Mouse (Mus musculus) CH12.LX (cell line): Measurements from ENCODE around the gene Paqr6. TPM values are rescaled to one million over a fixed set of nuclear protein-coding genes. Genes with fewer than 3 reads are reported as not detected.

ENCODE experiments used
- DNase-seq: peaks from one replicate; pipeline ENCODE4 v3.0.0-alpha.2; 2013; ENCODE audit errors: extremely low read depth
- H3K27ac ChIP-seq: 2 replicates; pipeline ENCODE4 v1.5.1; 2012; ENCODE audit warnings: low read depth, mild to moderate bottlenecking, control low read depth, moderate library complexity; ENCODE audit not compliant: insufficient read depth
- H3K27me3 ChIP-seq: replicated peaks from 2 replicates; pipeline ENCODE3; 2012; ENCODE audit warnings: inconsistent platforms
- H3K36me3 ChIP-seq, 2 experiments: replicated peaks in 1 of 2; 2 replicates each; pipeline versions ENCODE3 to v1.6.1; 2012; ENCODE audit warnings: inconsistent platforms in 1 of 2, low read length in 1 of 2, mild to moderate bottlenecking in 1 of 2, mixed read lengths in 1 of 2, moderate library complexity in 1 of 2; ENCODE audit not compliant: control insufficient read depth in 1 of 2, insufficient read depth in 1 of 2
- H3K4me1 ChIP-seq, 2 experiments: 2 replicates each; pipeline ENCODE4 v1.6.1; 2012; ENCODE audit warnings: inconsistent platforms in 1 of 2, moderate library complexity in 1 of 2; ENCODE audit not compliant: insufficient read depth in 2 of 2, control insufficient read depth in 1 of 2
- H3K4me2 ChIP-seq: 2 replicates; pipeline ENCODE4 v1.6.1; 2012; ENCODE audit warnings: low read depth, mild to moderate bottlenecking, control low read depth; ENCODE audit not compliant: poor library complexity, insufficient read depth, severe bottlenecking
- H3K4me3 ChIP-seq, 3 experiments: fragments of 150-350 bp in 1 of 3; sonication (generic) in 1 of 3; replicated peaks in 1 of 3; 2 replicates each; pipeline versions ENCODE3 to v1.5.1; 2011 to 2012; ENCODE audit warnings: low read depth in 2 of 3, low read length in 2 of 3, mild to moderate bottlenecking in 2 of 3, moderate library complexity in 2 of 3, control low read depth in 1 of 3, improper control_type of control experiment in 1 of 3, inconsistent platforms in 1 of 3, mixed read lengths in 1 of 3; ENCODE audit not compliant: poor library complexity in 1 of 3
- H3K79me2 ChIP-seq: replicated peaks from 2 replicates; pipeline ENCODE4 v1.6.1; 2012; ENCODE audit warnings: mild to moderate bottlenecking, moderate library complexity; ENCODE audit not compliant: control insufficient read depth, poor library complexity, insufficient read depth, severe bottlenecking; ENCODE audit errors: extremely low read depth
- H3K9ac ChIP-seq: 2 replicates; pipeline ENCODE4 v1.6.1; 2012; ENCODE audit warnings: low read depth, mild to moderate bottlenecking, control low read depth, moderate library complexity; ENCODE audit not compliant: insufficient read depth
- H3K9me3 ChIP-seq: replicated peaks from 2 replicates; pipeline ENCODE3; 2012; ENCODE audit warnings: low read length, inconsistent platforms, mixed read lengths
- BHLHE40 ChIP-seq: IDR thresholded peaks from 2 replicates; pipeline ENCODE4 v1.6.1; 2011; ENCODE audit warnings: mild to moderate bottlenecking, low read depth, low read length, improper control_type of control experiment
- CHD1 ChIP-seq: IDR thresholded peaks from 2 replicates; pipeline ENCODE4 v1.6.1; 2012; ENCODE audit warnings: low read depth, low read length, improper control_type of control experiment, inconsistent platforms
- CHD2 ChIP-seq: IDR thresholded peaks from 2 replicates; pipeline ENCODE4 v1.6.1; 2011; ENCODE audit warnings: low read length, improper control_type of control experiment
- CTCF ChIP-seq, 2 experiments: IDR thresholded peaks in 1 of 2; conservative IDR thresholded peaks in 1 of 2; 2 replicates each; pipeline ENCODE4 v1.5.1; 2011 to 2012; ENCODE audit warnings: low read depth in 2 of 2, low read length in 2 of 2, improper control_type of control experiment in 1 of 2, inconsistent platforms in 1 of 2, mild to moderate bottlenecking in 1 of 2, moderate library complexity in 1 of 2
- E2F4 ChIP-seq: IDR thresholded peaks from 2 replicates; pipeline ENCODE4 v1.6.1; 2011; ENCODE audit warnings: low read depth, low read length, improper control_type of control experiment; ENCODE audit not compliant: insufficient replicate concordance
- ELF1 ChIP-seq: IDR thresholded peaks from 2 replicates; pipeline ENCODE4 v1.6.1; 2014; ENCODE audit warnings: low read depth, mild to moderate bottlenecking, inconsistent platforms, low read length, improper control_type of control experiment
- EP300 ChIP-seq: IDR thresholded peaks from 2 replicates; pipeline ENCODE4 v1.6.1; 2011; ENCODE audit warnings: low read length, improper control_type of control experiment
- ETS1 ChIP-seq: conservative IDR thresholded peaks from 2 replicates; pipeline ENCODE4 v1.6.1; 2012; ENCODE audit warnings: low read depth, mild to moderate bottlenecking, inconsistent platforms, low read length, improper control_type of control experiment, moderate library complexity
- GABPA ChIP-seq: IDR thresholded peaks from 2 replicates; pipeline ENCODE4 v1.6.1; 2012; ENCODE audit warnings: low read depth, low read length, improper control_type of control experiment, inconsistent platforms; ENCODE audit not compliant: insufficient replicate concordance
- HCFC1 ChIP-seq: IDR thresholded peaks from 2 replicates; pipeline ENCODE4 v1.6.1; 2012; ENCODE audit warnings: low read depth, mild to moderate bottlenecking, inconsistent platforms, low read length, improper control_type of control experiment
- IRF4 ChIP-seq: IDR thresholded peaks from 2 replicates; pipeline ENCODE4 v1.6.1; 2014; ENCODE audit warnings: low read depth, mild to moderate bottlenecking, inconsistent platforms, low read length, improper control_type of control experiment
- JUN ChIP-seq: IDR thresholded peaks from 2 replicates; pipeline ENCODE4 v1.6.1; 2011; ENCODE audit warnings: low read depth, mild to moderate bottlenecking, low read length, improper control_type of control experiment, moderate library complexity; ENCODE audit not compliant: insufficient read depth
- JUND ChIP-seq: conservative IDR thresholded peaks from 2 replicates; pipeline ENCODE4 v1.6.1; 2011; ENCODE audit warnings: low read depth, low read length, improper control_type of control experiment
- KAT2A ChIP-seq: IDR thresholded peaks from 2 replicates; pipeline ENCODE4 v1.6.1; 2012; ENCODE audit warnings: low read length, improper control_type of control experiment, inconsistent platforms; ENCODE audit not compliant: insufficient replicate concordance
- MAFK ChIP-seq: IDR thresholded peaks from 2 replicates; pipeline ENCODE4 v1.6.1; 2011; ENCODE audit warnings: low read length, improper control_type of control experiment; ENCODE audit not compliant: insufficient replicate concordance
- MAX ChIP-seq: IDR thresholded peaks from 2 replicates; pipeline ENCODE4 v1.6.1; 2011; ENCODE audit warnings: low read length, improper control_type of control experiment
- MAZ ChIP-seq: IDR thresholded peaks from 2 replicates; pipeline ENCODE4 v1.6.1; 2012; ENCODE audit warnings: low read depth, mild to moderate bottlenecking, inconsistent platforms, low read length, improper control_type of control experiment, moderate library complexity
- MEF2A ChIP-seq: IDR thresholded peaks from 2 replicates; pipeline ENCODE4 v1.6.1; 2014; ENCODE audit warnings: low read depth, mild to moderate bottlenecking, inconsistent platforms, low read length, improper control_type of control experiment, borderline replicate concordance
- MXI1 ChIP-seq: IDR thresholded peaks from 2 replicates; pipeline ENCODE4 v1.6.1; 2011; ENCODE audit warnings: mild to moderate bottlenecking, low read depth, low read length, improper control_type of control experiment
- MYC ChIP-seq: IDR thresholded peaks from 2 replicates; pipeline ENCODE4 v1.6.1; 2011; ENCODE audit warnings: low read depth, mild to moderate bottlenecking, improper control_type of control experiment, low read length
- NELFE ChIP-seq: IDR thresholded peaks from 2 replicates; pipeline ENCODE4 v1.6.1; 2011; ENCODE audit warnings: low read depth, low read length, improper control_type of control experiment
- NRF1 ChIP-seq: IDR thresholded peaks from 2 replicates; pipeline ENCODE4 v1.6.1; 2014; ENCODE audit warnings: low read depth, mild to moderate bottlenecking, inconsistent platforms, low read length, improper control_type of control experiment, moderate library complexity
- PAX5 ChIP-seq: IDR thresholded peaks from 2 replicates; pipeline ENCODE4 v1.6.1; 2012; ENCODE audit warnings: low read length, inconsistent platforms, mixed read lengths
- POLR2A ChIP-seq: IDR thresholded peaks from 2 replicates; pipeline ENCODE4 v1.6.1; 2011; ENCODE audit warnings: low read depth, mild to moderate bottlenecking, improper control_type of control experiment, low read length
- POLR2AphosphoS2 ChIP-seq: IDR thresholded peaks from 2 replicates; pipeline ENCODE4 v1.6.1; 2011; ENCODE audit warnings: low read depth, low read length, improper control_type of control experiment
- RAD21 ChIP-seq: IDR thresholded peaks from 2 replicates; pipeline ENCODE4 v1.6.1; 2011; ENCODE audit warnings: low read depth, mild to moderate bottlenecking, low read length, improper control_type of control experiment, moderate library complexity
- RCOR1 ChIP-seq: conservative IDR thresholded peaks from 2 replicates; pipeline ENCODE4 v1.6.1; 2012; ENCODE audit warnings: low read depth, mild to moderate bottlenecking, inconsistent platforms, low read length, improper control_type of control experiment
- SIN3A ChIP-seq: IDR thresholded peaks from 2 replicates; pipeline ENCODE4 v1.6.1; 2012; ENCODE audit warnings: low read length, improper control_type of control experiment, inconsistent platforms
- SMC3 ChIP-seq: IDR thresholded peaks from 2 replicates; pipeline ENCODE4 v1.6.1; 2011; ENCODE audit warnings: low read depth, low read length, improper control_type of control experiment
- TBP ChIP-seq: conservative IDR thresholded peaks from 2 replicates; pipeline ENCODE4 v1.6.1; 2011; ENCODE audit warnings: low read depth, low read length, improper control_type of control experiment
- TCF12 ChIP-seq: IDR thresholded peaks from 2 replicates; pipeline ENCODE4 v1.6.1; 2014; ENCODE audit warnings: low read depth, mild to moderate bottlenecking, inconsistent platforms, low read length, improper control_type of control experiment
- UBTF ChIP-seq: IDR thresholded peaks from 2 replicates; pipeline ENCODE4 v1.6.1; 2012; ENCODE audit warnings: low read depth, mild to moderate bottlenecking, inconsistent platforms, low read length, improper control_type of control experiment, moderate library complexity
- USF1 ChIP-seq: IDR thresholded peaks from 2 replicates; pipeline ENCODE4 v1.6.1; 2014; ENCODE audit warnings: low read depth, mild to moderate bottlenecking, inconsistent platforms, low read length, improper control_type of control experiment
- USF2 ChIP-seq: conservative IDR thresholded peaks from 2 replicates; pipeline ENCODE4 v1.6.1; 2011; ENCODE audit warnings: low read depth, low read length, improper control_type of control experiment
- ZC3H11A ChIP-seq: IDR thresholded peaks from 2 replicates; pipeline ENCODE4 v1.6.1; 2012; ENCODE audit warnings: low read depth, mild to moderate bottlenecking, inconsistent platforms, low read length, improper control_type of control experiment
- ZKSCAN1 ChIP-seq: IDR thresholded peaks from 2 replicates; pipeline ENCODE4 v1.6.1; 2012; ENCODE audit warnings: low read depth, inconsistent platforms, low read length, improper control_type of control experiment, borderline replicate concordance
- ZMIZ1 ChIP-seq: IDR thresholded peaks from 2 replicates; pipeline ENCODE4 v1.6.1; 2012; ENCODE audit warnings: low read depth, mild to moderate bottlenecking, inconsistent platforms, low read length, improper control_type of control experiment
- ZNF384 ChIP-seq: IDR thresholded peaks from 2 replicates; pipeline ENCODE4 v1.6.1; 2012; ENCODE audit warnings: low read depth, low read length, improper control_type of control experiment, inconsistent platforms
- dilution Hi-C: fragments of 300-500 bp; cut with MboI; formaldehyde crosslinking; loops from 2 replicates; pipeline ENCODE4 v1.14.3; 2020; ENCODE audit warnings: low sequenced_read_pairs; ENCODE audit not compliant: extremely low pct_unique_long_range_greater_than_20kb, extremely low pct_ligation_motif_present
- in situ Hi-C: fragments of 300-500 bp; cut with MboI; formaldehyde crosslinking; loops from 3 replicates; pipeline ENCODE4 v1.14.3; 2019; ENCODE audit warnings: low sequenced_read_pairs, low pct_ligation_motif_present, low pct_unique_long_range_greater_than_20kb, mixed read lengths
- polyA plus RNA-seq: library from polyadenylated mRNA; unstranded; fragments of >175 nt; gene quantifications from 2 replicates; pipeline ENCODE4 v1.2.1, GENCODE M21; 2012; ENCODE audit warnings: low read depth; ENCODE audit not compliant: insufficient read length
- total RNA-seq, 2 experiments: library from RNA; depleted of rRNA; stranded (reverse); fragments of 300-350 nt in 1 of 2; fragments of >200 nt in 1 of 2; gene quantifications; 2 replicates each; pipeline ENCODE4 v1.2.3; 2012 to 2014

Gene Paqr6
- total and polyA plus RNA-seq, 3 experiments: 0.13 to 0.21 TPM; not detected in 1

DNA sequence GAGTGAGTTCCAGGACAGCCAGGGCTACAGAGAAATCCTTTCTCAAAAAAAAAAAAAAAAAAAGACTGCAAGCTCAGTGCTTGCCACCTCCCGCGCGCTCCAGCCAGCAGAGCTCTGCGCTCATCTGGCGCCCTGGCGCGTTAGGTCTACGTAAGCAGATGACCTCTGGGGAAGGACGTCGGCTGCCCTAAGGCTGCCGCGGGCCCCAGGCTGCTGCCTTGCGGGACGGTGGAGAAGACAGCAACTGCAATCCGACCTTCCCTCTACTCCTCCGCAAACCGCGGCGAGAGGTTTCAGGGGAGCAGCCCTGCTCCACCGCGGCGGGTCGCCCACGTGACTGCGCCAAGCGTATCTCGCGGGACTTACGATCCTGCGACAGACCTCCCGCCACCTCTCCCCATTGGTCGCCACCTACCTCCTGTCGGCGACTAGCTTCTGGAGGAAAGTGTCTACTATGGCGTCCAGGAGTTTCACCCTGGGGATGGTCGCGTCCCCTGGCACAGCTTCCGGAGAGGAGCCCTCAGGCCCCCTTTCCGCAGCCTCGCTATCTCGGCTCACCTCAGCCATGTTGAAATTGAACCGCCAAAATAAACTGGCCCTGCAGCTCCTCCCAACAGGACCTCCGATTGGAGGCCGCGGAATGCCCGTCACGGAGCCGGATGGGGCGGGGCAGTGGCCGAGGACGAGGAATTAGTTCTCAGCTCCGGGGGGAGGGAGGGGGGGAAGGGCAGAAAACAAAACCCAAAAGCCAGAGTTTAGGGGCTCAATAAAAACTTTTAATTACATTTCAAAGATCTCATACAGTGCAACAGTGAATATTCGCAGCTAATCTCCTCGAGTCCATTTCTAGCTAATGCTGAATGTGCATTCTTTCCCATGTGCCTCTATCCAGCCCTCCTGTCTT lies 45.6 kb downstream of the Paqr6 start, which contains the start of gene Pmf1:
Gene Pmf1, minus strand, starts transcription at position 591 of the 904 bp plus-strand sequence.
- TF ChIP-seq MAFK: peak; percentile 60; the same call in 1 of the 2 replicates
- TF ChIP-seq SIN3A: peak; percentile 84
- TF ChIP-seq NRF1: peak; percentile 43; the same call in 1 of the 2 replicates
- TF ChIP-seq SMC3: no peak
- peak; percentile 65 for TF ChIP-seq HCFC1
- peak; percentile 87; the same call in 1 of the 2 replicates for TF ChIP-seq E2F4
- TF ChIP-seq BHLHE40: peak; percentile 90
- peak; percentile 67 for TF ChIP-seq TBP
- peak; percentile 95 for TF ChIP-seq USF1
- peak; percentile 50 for TF ChIP-seq ELF1
- TF ChIP-seq MAZ: peak; percentile 84; the same call in 1 of the 2 replicates
- TF ChIP-seq MEF2A: peak; percentile 40
- no peak for TF ChIP-seq RCOR1
- TF ChIP-seq UBTF: peak; percentile 54
- TF ChIP-seq MXI1: peak; percentile 82
- TF ChIP-seq USF2: peak; percentile 89
- peak; percentile 55; the same call in 1 of the 2 replicates for TF ChIP-seq KAT2A
- TF ChIP-seq TCF12: peak; percentile 79
- TF ChIP-seq RAD21: no peak
- no peak for TF ChIP-seq ETS1
- TF ChIP-seq CHD1: no peak
- peak; percentile 88; the same call in 1 of the 2 replicates for TF ChIP-seq NELFE
- TF ChIP-seq JUN: no peak
- peak; percentile 85 for TF ChIP-seq MYC
- peak; percentile 98 for TF ChIP-seq CHD2
- no peak for TF ChIP-seq CTCF (conservative IDR thresholded peaks at IDR 0.05 in 1 of 2, IDR thresholded peaks at IDR 0.05 in 1 of 2; ENCODE audit: low read depth in 2 of 2, low read length in 2 of 2)
- TF ChIP-seq GABPA: no peak
- no peak for TF ChIP-seq ZKSCAN1
- TF ChIP-seq ZNF384: peak; percentile 83
- TF ChIP-seq JUND: no peak
- TF ChIP-seq ZMIZ1: peak; percentile 84; the same call in 1 of the 2 replicates
- TF ChIP-seq MAX: peak; percentile 98
- TF ChIP-seq POLR2A: peak; percentile 97
- no peak for TF ChIP-seq EP300
- no peak for TF ChIP-seq ZC3H11A
- TF ChIP-seq IRF4: no peak; the same call in none of the 2 replicates
- TF ChIP-seq PAX5: no peak
- TF ChIP-seq POLR2AphosphoS2: peak; percentile 90
- dilution Hi-C loops: no loop called here

More for the DNA sequence above, 45.6 kb downstream of the Paqr6 start, which contains the start of gene Pmf1:
- Histone ChIP-seq H3K9me3 (no peaks in the 10 kb centered on the region), H3K36me3 (peaks cover 16 to 58% of the 10 kb centered on the region in 2 experiments), H3K27me3 (no peaks in the 10 kb centered on the region), H3K4me3 (peak within 1 kb of the TSS; percentile 60 to 92 (median 77)), H3K4me2 (peak within 1 kb of the TSS; percentile 57), H3K27ac (peak within 1 kb of the TSS; percentile 56), H3K9ac (peak within 1 kb of the TSS; percentile 77), H3K79me2 (peaks cover 18% of the 10 kb centered on the region; the same call in 1 of the 2 replicates), H3K4me1 (peaks cover 8 to 42% of the 10 kb centered on the region in 2 experiments)
- peak; percentile 90 for DNase-seq
- in situ Hi-C loops: loop anchor here (5.0 kb wide), 2 partner anchors 52 to 112 kb away; partner anchors contain the start of gene Sema4a
